Mouse (Mus musculus): Measurements from ENCODE around the gene Card14. TPM values are rescaled to one million over a fixed set of nuclear protein-coding genes. Genes with fewer than 3 reads are reported as not detected.

Card14 gene
- polyA plus RNA-seq, 1 experiment, result 11.9 TPM

GRCm38 (mm10) chr11:119392001-119392614 lies 84.5 kb downstream of the Card14 start:
- no peak for DNase-seq (ENCODE audit: low read depth, low spot score)
- 10% methylated on average over 12 of the region's 12 CpGs for WGBS

DNA sequence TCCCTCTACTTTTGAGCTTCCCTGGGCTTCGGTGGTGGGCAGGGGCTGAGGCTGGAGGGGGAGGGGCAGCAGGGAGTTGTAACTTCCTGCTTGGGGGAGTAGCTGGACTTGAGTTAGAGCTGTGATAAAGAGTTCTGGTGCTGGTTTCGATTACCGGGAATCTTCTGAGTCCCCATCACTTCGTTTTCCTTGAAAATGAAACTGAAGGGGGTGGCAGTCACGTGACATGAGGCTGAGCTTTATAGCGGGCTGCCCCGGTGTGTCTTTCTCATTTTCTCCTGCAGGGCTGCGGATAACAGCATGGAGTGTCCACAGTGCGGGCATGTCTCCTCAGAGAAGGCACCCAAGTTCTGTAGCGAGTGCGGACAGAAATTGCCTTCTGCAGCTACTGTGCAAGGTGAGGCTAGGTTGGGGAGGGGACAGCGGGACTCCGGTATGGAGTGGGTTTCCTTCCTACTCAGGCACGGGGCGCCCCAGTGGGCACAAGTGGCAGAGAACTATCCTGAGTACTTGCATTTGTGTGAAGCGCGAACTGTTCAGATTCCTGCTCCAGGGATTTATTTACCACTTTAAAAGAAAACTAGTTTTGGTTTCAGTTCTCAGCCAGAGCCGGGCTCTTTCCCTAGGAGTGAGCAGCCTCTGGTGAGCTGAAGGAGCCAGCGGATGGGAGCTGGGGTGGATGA lies 85.4 kb downstream of the Card14 start, which contains the start of gene Rnf213:
Gene Rnf213 (plus strand): TSS at position 301 of the 683 bp plus-strand sequence.
- DNase-seq (ENCODE audit: low read depth, low spot score), result no peak
- under 1% methylated on average over 19 of the region's 19 CpGs for WGBS

DNA sequence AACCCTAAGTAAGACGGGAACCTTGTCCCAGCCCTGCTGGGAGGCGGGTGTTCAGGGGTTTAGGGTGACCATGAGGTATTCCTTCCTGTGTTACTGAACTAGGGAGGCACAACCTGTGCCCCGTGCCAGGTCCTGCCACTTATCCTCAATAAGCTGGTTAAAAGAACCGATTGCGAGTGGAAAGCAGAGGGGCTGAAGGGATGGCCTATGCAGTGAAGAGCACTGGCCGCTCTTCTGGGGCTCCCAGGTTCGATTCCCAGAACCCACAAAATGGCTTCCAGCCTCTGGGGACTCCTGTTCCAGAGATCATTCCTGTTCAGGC lies 85.9 kb downstream of the Card14 start:
- WGBS, result 7% methylated on average over 7 of the region's 7 CpGs
- no peak for DNase-seq (ENCODE audit: low read depth, low spot score)

GRCm38 (mm10) chr11:119394210-119394609 lies 86.6 kb downstream of the Card14 start:
- DNase-seq (ENCODE audit: low read depth, low spot score), result no peak
- 20% methylated on average over 6 of the region's 6 CpGs for WGBS

Other genes with a start within 250 kb of the Card14 start
- gene Cbx4, start 221.5 kb upstream of the Card14 start, polyA plus RNA-seq (2012; rRNA removed), result 4.4 and 5.5 TPM in 2 replicates
- 4.0 and 4.4 TPM in 2 replicates for gene Tbc1d16, start 79.3 kb upstream of the Card14 start, polyA plus RNA-seq (2012; rRNA removed)
- 0.25 and 0.26 TPM in 2 replicates for gene Ccdc40, start 79.2 kb upstream of the Card14 start, polyA plus RNA-seq (2012; rRNA removed)
- 33.2 and 42.2 TPM in 2 replicates for gene Gaa, start 39.9 kb upstream of the Card14 start, polyA plus RNA-seq (2012; rRNA removed)
- 107 and 109 TPM in 2 replicates for gene Eif4a3, start 7.7 kb upstream of the Card14 start, polyA plus RNA-seq (2012; rRNA removed)
- 11.9 and 17.6 TPM in 2 replicates for gene Sgsh, start 47.8 kb downstream of the Card14 start, polyA plus RNA-seq (2012; rRNA removed)
- gene Slc26a11, start 47.8 kb downstream of the Card14 start, polyA plus RNA-seq (2012; rRNA removed), result 8.0 and 16.1 TPM in 2 replicates
- gene Rnf213, start 85.3 kb downstream of the Card14 start, polyA plus RNA-seq (2012; rRNA removed), result 25.4 and 46.4 TPM in 2 replicates
- 16.0 and 18.2 TPM in 2 replicates for gene Endov, start 183.6 kb downstream of the Card14 start, polyA plus RNA-seq (2012; rRNA removed)
- gene Nptx1, start 240.0 kb downstream of the Card14 start, polyA plus RNA-seq (2012; rRNA removed), result 0.37 and 0.62 TPM in 2 replicates

Data from large intestine, adult 2 months (tissue).